Mouse (Mus musculus): Measurements from ENCODE around the gene Hook2.
A peak's percentile ranks its signal among the peaks of the same experiment; 100 is the strongest.

DNA sequence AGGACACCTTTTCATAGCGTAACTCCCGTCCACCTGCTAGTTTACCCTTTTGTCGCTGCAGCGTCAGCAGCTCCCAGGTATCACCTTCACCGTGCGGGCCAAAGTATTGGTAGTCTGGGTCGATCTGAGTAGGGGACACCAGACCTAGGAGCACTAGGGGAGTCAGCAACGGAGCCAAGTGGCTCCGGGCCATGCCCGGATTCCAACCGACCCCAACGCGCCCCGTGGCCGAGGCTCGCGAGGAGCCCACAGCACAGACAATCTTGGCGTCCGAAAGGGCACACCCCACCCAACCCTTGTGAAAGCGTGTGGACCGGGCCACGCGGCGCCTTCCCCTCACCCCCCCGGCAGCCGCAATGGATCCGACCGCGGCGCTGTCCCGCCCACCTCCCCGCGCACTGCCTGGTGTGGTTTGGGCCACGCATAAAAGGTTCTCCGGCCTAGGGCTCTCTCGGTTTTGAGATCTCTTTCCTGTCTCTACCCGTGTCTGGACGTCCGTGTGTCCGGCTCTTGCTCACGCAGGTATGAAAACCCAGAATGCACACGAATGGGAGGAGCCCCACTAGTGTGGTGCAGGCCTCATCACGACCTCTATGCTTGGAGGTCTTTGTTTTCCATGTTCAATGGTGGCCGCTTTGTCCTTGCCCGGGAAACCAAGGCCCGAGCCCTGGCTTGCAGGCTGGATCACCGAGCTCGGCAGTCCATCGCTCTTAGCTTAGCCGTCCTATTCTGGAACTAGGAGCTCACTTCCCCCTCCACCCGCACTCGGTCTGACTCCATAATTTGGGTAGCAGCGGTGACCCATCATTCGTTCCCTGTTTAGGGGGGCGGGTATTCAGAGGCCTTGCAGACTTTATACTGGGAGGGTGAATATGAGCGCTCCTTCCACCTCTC, 20.9 kb upstream of the Hook2 start, which contains the start of the genes Gm49661, Prdx2 and Rnaseh2a:
- TF ChIP-seq CTCF (IDR thresholded peaks at IDR 0.05; ENCODE audit: extremely low read depth, insufficient read depth, insufficient read length, insufficient replicate concordance) (no peak), POLR2A (IDR thresholded peaks at IDR 0.05; ENCODE audit: low read depth, low read length) (peak; percentile 38)
